Mouse (Mus musculus) midbrain, postnatal 0 days (tissue): ENCODE measurements around the gene Zfp526. TPM values are rescaled to one million over a fixed set of nuclear protein-coding genes. Genes with fewer than 3 reads are reported as not detected.

Experiments
- ATAC-seq: fragments of 200-750 bp; cut with Nextera tagmentation; 2 replicates; pipeline ENCODE4 v1.8.0; 2017; ENCODE audit warnings: moderate number of reproducible peaks, mild to moderate bottlenecking, moderate TSS enrichment, moderate library complexity; ENCODE audit not compliant: low FRiP score
- DNase-seq: peaks from one replicate; pipeline ENCODE4 v3.0.0-alpha.2; 2015; ENCODE audit warnings: low spot score
- H3K27ac ChIP-seq: fragments of 300-500 bp; sonication (generic); 2 replicates; pipeline ENCODE4 v1.5.1; 2014; ENCODE audit warnings: low read depth, mild to moderate bottlenecking, low read length, mixed read lengths
- H3K27me3 ChIP-seq: fragments of 300-500 bp; sonication (generic); 2 replicates; pipeline ENCODE4 v1.6.1; 2014; ENCODE audit warnings: low read length, control low read depth, mixed read lengths; ENCODE audit not compliant: insufficient read depth
- H3K36me3 ChIP-seq: fragments of 300-500 bp; sonication (generic); 2 replicates; pipeline ENCODE4 v1.6.1; 2014; ENCODE audit warnings: low read length, control low read depth, mixed read lengths; ENCODE audit not compliant: insufficient read depth
- H3K4me1 ChIP-seq: fragments of 300-500 bp; sonication (generic); 2 replicates; pipeline ENCODE4 v1.6.1; 2014; ENCODE audit warnings: mild to moderate bottlenecking, control low read depth, antibody characterized with exemption, low read length, mixed read lengths; ENCODE audit not compliant: insufficient read depth
- H3K4me2 ChIP-seq: fragments of 300-500 bp; sonication (generic); 2 replicates; pipeline ENCODE4 v1.6.1; 2014; ENCODE audit warnings: low read depth, mild to moderate bottlenecking, low read length, mixed read lengths; ENCODE audit not compliant: poor library complexity, severe bottlenecking
- H3K4me3 ChIP-seq: fragments of 300-500 bp; sonication (generic); 2 replicates; pipeline ENCODE4 v1.5.1; 2014; ENCODE audit warnings: low read depth, mild to moderate bottlenecking, low read length, moderate library complexity
- H3K9ac ChIP-seq: fragments of 300-500 bp; sonication (generic); replicated peaks from 2 replicates; pipeline ENCODE4 v1.6.1; 2014; ENCODE audit warnings: mild to moderate bottlenecking, low read length, moderate library complexity, mixed read lengths; ENCODE audit not compliant: poor library complexity, severe bottlenecking
- H3K9me3 ChIP-seq: fragments of 300-500 bp; sonication (generic); 2 replicates; pipeline ENCODE4 v1.6.1; 2016; ENCODE audit warnings: low read length, control low read depth
- CTCF ChIP-seq: IDR thresholded peaks from 2 replicates; pipeline ENCODE4 v1.5.1; 2016; ENCODE audit warnings: antibody characterized with exemption, mild to moderate bottlenecking
- WGBS: fragments of 180-500 bp; shearing (Covaris S2); extraction: QIAGEN DNeasy Blood & Tissue Kit; methylation state at CpG from one replicate; pipeline ENCODE4 v1.1.7; 2014; 5-methylcytosine and 5-hydroxymethylcytosine counted together
- polyA plus RNA-seq: library from polyadenylated mRNA; unstranded; fragments of >200 nt; fragmentation: Nextera tagmentation; extraction: Ambion mirVana; gene quantifications from 2 replicates; pipeline ENCODE4 v1.2.1, GENCODE M21; 2015
- total RNA-seq: library from RNA; depleted of rRNA; stranded (reverse); fragments of >200 nt; gene quantifications from 2 replicates; pipeline ENCODE4 v1.2.3, GENCODE M21; 2014

The Zfp526 gene
- total and polyA plus RNA-seq, 2 experiments from 2014 or later = 0.94 to 9.5 TPM

DNA sequence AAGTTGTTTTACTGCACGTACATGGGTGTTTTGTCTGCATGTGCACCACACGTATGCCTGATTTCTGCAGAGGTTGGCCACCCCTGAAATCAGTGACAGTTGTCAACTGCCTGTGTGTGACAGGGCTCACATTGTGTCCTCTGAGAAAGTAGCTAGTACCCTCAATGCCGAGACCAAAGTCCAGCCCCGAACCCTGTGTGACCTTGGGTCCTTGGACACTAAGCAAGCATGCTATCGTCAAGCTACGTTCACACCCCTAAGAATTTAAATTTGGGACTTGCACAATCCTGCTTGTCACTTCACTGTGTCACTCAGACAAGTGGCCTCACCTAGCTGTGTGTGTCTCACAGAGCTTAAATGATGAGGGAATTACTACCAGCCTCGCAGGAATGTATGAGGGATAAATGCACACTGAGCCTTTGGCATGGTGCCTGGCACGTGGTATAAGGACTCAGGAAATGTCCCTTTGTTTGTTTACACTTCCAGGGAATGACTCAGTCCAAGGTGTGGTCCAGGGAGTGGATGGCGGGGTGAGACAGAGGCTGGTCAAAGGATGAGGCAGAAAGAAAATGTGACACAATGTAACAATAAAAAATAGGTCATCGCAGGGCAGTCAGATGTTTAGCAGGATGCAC lies 23.7 kb upstream of the Zfp526 start:
- DNase-seq (no peak), ATAC-seq (no peak)
- Histone ChIP-seq H3K36me3 (peaks cover 14% of the 10 kb centered on the region), H3K9ac (no peak overlapping the region), H3K27me3 (no peaks in the 10 kb centered on the region), H3K4me2 (no peak overlapping the region), H3K4me3 (no peak overlapping the region), H3K4me1 (no peaks in the 10 kb centered on the region), H3K27ac (no peak overlapping the region), H3K9me3 (no peaks in the 10 kb centered on the region)
- 72% methylated on average over 10 of the region's 10 CpGs for WGBS
- TF ChIP-seq CTCF = no peak

DNA sequence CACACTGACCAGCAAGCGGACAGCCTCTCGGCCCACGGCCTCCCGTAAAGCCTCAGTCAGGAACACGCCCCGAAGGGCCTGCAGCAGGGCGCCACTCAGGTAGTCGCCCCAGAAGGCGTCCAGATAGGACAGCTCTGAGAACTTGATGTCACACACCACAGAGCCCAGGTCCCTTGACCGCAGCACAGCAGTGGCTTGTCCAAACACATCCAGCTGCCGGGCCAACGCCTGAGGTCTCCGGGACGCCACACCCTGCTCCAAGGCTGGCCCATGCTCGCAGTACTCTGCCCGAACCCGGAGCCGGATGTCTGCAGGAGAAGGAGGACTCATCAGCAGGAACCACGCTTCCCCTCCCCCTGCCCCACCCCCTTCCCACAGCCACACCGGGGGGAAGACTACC lies 17.6 kb upstream of the Zfp526 start:
- Histone ChIP-seq H3K9ac (no peak overlapping the region), H3K9me3 (no peaks in the 10 kb centered on the region), H3K36me3 (peaks cover 54% of the 10 kb centered on the region), H3K27me3 (no peaks in the 10 kb centered on the region), H3K27ac (no peak overlapping the region), H3K4me2 (no peak overlapping the region), H3K4me1 (no peaks in the 10 kb centered on the region), H3K4me3 (no peak overlapping the region)
- no peak for ATAC-seq
- no peak for TF ChIP-seq CTCF
- 94% methylated on average over 20 of the region's 20 CpGs for WGBS
- DNase-seq = no peak

DNA sequence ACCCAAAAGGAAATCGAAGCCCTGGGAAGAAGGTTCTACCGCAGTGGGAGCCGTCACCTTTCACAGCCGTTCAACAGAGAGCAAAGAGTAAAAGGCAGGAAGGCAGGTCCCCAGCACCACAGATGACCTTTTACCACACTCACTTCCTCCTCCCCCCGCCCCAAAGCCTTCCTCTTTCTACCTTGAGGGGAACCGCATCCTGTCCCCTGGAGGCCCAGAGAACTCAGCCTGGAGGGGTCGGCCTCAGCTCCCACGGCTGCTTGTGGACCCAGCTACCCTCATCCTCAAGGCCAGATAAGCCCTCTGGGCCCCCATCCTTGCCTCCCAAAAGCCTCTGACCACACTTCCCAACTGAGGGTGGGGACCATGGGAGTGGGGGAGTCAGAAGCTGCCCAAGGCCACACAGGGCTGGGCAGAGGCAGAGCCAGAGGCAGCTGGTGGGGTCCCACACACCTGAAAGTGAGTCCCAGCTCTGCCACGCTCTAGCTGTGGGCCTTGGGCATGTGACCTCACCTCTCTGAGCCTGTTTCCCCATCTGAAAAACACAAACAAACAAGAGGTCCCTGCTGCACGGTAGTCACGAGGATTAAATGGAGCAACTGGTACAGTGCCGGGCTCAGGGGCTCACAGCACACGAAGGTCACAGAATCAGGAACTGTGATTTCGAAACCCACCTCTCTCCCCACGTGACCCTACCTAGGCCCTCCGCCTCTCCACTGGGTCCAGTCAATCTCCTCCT lies 15.7 kb upstream of the Zfp526 start:
- peaks cover 69% of the 10 kb centered on the region for H3K36me3 ChIP-seq
- no peak overlapping the region for H3K4me2 ChIP-seq
- no peak overlapping the region for H3K27ac ChIP-seq
- ATAC-seq (no peak), DNase-seq (no peak)
- no peak for TF ChIP-seq CTCF
- no peak overlapping the region for H3K4me3 ChIP-seq
- no peaks in the 10 kb centered on the region for H3K9me3 ChIP-seq
- H3K9ac ChIP-seq = no peak overlapping the region
- WGBS = 90% methylated on average over 16 of the region's 16 CpGs
- no peaks in the 10 kb centered on the region for H3K4me1 ChIP-seq
- H3K27me3 ChIP-seq = no peaks in the 10 kb centered on the region

DNA sequence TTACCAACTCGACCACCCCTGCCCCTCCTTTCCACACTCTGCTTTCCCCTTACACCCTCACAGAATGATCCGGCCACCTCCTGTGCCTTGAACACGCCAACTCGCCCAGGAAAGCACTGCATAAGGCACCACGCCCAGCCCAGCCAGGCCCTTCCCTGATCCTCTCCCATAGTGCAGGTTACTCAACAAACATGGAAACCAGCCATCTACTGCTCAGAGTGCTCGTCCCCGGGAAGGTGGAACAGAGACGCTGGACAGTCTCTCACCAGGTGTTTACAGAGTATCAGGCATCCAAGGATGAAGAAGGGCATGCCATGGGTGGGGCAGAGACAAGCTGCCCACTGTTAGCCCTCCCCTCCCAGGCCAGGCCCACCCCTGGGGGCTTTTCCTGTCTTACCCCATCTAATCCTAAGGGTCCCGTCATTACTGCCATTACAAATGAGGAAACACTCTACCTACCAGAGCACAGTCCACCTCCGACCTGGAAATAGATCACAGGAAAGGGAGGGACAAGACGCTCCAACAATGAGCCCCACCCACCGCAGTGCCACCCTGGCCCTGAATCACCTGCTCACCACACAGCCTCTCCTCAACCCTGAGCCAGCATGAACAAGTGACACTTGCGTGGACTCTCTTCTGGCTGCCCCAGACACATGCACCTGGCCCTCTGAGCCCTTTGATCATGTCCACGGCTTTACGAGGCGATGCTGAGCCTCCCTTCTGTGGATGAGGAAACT lies 15.0 kb upstream of the Zfp526 start:
- H3K27me3 ChIP-seq = no peaks in the 10 kb centered on the region
- peaks cover 76% of the 10 kb centered on the region for H3K36me3 ChIP-seq
- no peak overlapping the region for H3K4me2 ChIP-seq
- WGBS = 88% methylated on average over 16 of the region's 16 CpGs
- H3K4me1 ChIP-seq = no peaks in the 10 kb centered on the region
- no peak overlapping the region for H3K27ac ChIP-seq
- DNase-seq (no peak), ATAC-seq (no peak)
- TF ChIP-seq CTCF = no peak
- H3K4me3 ChIP-seq = no peak overlapping the region
- no peaks in the 10 kb centered on the region for H3K9me3 ChIP-seq
- no peak overlapping the region for H3K9ac ChIP-seq

DNA sequence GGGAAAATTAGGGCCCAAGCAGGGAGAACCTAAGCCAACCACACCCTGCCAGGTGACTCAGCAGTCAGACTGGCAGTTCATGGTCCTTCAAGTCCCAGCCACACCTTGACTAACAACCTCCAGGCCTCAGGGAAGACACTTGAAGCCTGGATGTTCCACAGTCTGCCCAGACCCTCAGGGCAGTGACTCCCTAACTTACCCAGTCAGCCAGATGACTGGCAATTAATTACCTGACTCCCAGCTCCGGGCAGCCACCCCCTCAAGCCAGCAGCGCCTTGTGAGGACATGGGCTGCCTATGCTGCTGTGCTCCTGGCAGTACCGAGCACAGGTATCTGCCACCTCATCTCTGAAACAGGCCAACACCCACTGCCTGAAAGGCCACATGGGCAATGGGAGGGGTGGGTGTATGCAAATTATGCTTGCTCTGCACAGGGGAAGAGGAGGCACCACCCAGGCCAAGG lies 12.0 kb upstream of the Zfp526 start:
- Histone ChIP-seq H3K27me3 (no peaks in the 10 kb centered on the region), H3K4me3 (no peak overlapping the region), H3K9me3 (no peaks in the 10 kb centered on the region), H3K36me3 (peaks cover 52% of the 10 kb centered on the region), H3K4me1 (no peaks in the 10 kb centered on the region), H3K9ac (no peak overlapping the region), H3K27ac (no peak overlapping the region), H3K4me2 (no peak overlapping the region)
- no peak for ATAC-seq
- no peak for TF ChIP-seq CTCF
- 76% methylated on average over 3 of the region's 3 CpGs for WGBS
- no peak for DNase-seq

DNA sequence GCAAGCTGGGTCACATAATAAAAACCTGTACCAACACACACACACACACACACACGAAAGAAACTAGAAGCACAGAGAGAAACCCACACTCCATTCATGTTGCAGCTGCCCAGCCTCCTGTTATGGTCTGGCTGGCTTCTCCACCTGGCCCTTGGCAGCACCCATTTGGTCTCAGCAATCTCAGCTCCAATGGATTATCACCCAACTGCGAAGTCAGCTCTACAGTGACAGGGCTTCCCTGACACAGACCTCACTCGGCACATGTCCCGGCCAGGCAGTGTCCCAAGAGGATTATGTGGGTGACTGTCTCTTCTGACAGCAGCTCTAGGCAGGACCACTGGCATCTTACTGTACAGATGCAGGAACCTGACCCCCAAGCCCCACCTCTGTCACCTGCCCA lies 10.7 kb upstream of the Zfp526 start:
- Histone ChIP-seq H3K4me3 (no peak overlapping the region), H3K9me3 (no peaks in the 10 kb centered on the region), H3K36me3 (peaks cover 48% of the 10 kb centered on the region), H3K9ac (no peak overlapping the region), H3K27me3 (no peaks in the 10 kb centered on the region), H3K27ac (no peak overlapping the region), H3K4me2 (no peak overlapping the region), H3K4me1 (no peaks in the 10 kb centered on the region)
- ATAC-seq = no peak
- DNase-seq = no peak
- 84% methylated on average over 4 of the region's 4 CpGs for WGBS
- TF ChIP-seq CTCF = no peak
